Mouse (Mus musculus) erythroblast, adult 5-6 weeks (primary cell): ENCODE data around the gene Pla2g2f. TPM values are rescaled to one million over a fixed set of nuclear protein-coding genes. Genes with fewer than 3 reads are reported as not detected.

ENCODE experiments used
- ATAC-seq: replicated peaks from 2 replicates; pipeline ENCODE4 v1.8.0; 2016; ENCODE audit warnings: moderate number of reproducible peaks, mild to moderate bottlenecking, moderate TSS enrichment, inconsistent platforms; ENCODE audit not compliant: poor library complexity, low FRiP score, severe bottlenecking
- total RNA-seq, 2 experiments: library from RNA; stranded (forward) in 1 of 2; stranded (reverse) in 1 of 2; fragments of 150-400 nt in 1 of 2; fragments of 200-764, 138-1000 nt in 1 of 2; gene quantifications; 2 replicates each; pipeline versions ENCODE4 v1.2.3 to v1.2.4; 2015 to 2017; ENCODE audit warnings: low replicate concordance in 2 of 2

Pla2g2f gene
- total RNA-seq, 2 experiments from 2014 or later = not detected

- ATAC-seq = no peak
Measured at GRCm38 (mm10) chr4:138772386-138772785, 15.0 kb upstream of the Pla2g2f start.

- ATAC-seq = no peak
Measured at GRCm38 (mm10) chr4:138771970-138772369, 14.5 kb upstream of the Pla2g2f start.

- ATAC-seq = no peak
Measured at GRCm38 (mm10) chr4:138762266-138762665, 4.8 kb upstream of the Pla2g2f start.

GRCm38 (mm10) chr4:138755983-138756382 lies 1.4 kb downstream of the Pla2g2f start:
- no peak for ATAC-seq

- ATAC-seq = no peak
Measured at GRCm38 (mm10) chr4:138755439-138755838, 2.0 kb downstream of the Pla2g2f start.

- no peak for ATAC-seq
Measured at GRCm38 (mm10) chr4:138754432-138754831, 3.0 kb downstream of the Pla2g2f start.

GRCm38 (mm10) chr4:138753608-138754007 lies 3.8 kb downstream of the Pla2g2f start:
- ATAC-seq = no peak

GRCm38 (mm10) chr4:138752603-138753002 lies 4.8 kb downstream of the Pla2g2f start:
- no peak for ATAC-seq

- no peak for ATAC-seq
Measured at GRCm38 (mm10) chr4:138748369-138749072, 8.9 kb downstream of the Pla2g2f start.

GRCm38 (mm10) chr4:138747851-138748250 lies 9.6 kb downstream of the Pla2g2f start:
- no peak for ATAC-seq

- ATAC-seq = no peak
Measured at GRCm38 (mm10) chr4:138746866-138747265, 10.6 kb downstream of the Pla2g2f start.

GRCm38 (mm10) chr4:138745884-138746283 lies 11.5 kb downstream of the Pla2g2f start:
- no peak for ATAC-seq

GRCm38 (mm10) chr4:138739136-138739851 lies 18.1 kb downstream of the Pla2g2f start:
- ATAC-seq = no peak

GRCm38 (mm10) chr4:138737031-138737430 lies 20.4 kb downstream of the Pla2g2f start, which contains the start of gene Ubxn10:
Ubxn10 (minus strand) TSS chr4:138737167.
- ATAC-seq = no peak

GRCm38 (mm10) chr4:138734863-138735262 lies 22.6 kb downstream of the Pla2g2f start:
- no peak for ATAC-seq

GRCm38 (mm10) chr4:138734105-138734504 lies 23.3 kb downstream of the Pla2g2f start:
- no peak for ATAC-seq

- no peak for ATAC-seq
Measured at GRCm38 (mm10) chr4:138729018-138729703, 28.3 kb downstream of the Pla2g2f start.

- ATAC-seq = no peak
Measured at GRCm38 (mm10) chr4:138725751-138726150, 31.7 kb downstream of the Pla2g2f start.

- ATAC-seq = no peak
Measured at GRCm38 (mm10) chr4:138725127-138725461, 32.3 kb downstream of the Pla2g2f start.

- ATAC-seq = no peak
Measured at GRCm38 (mm10) chr4:138724354-138725126, 32.9 kb downstream of the Pla2g2f start, which contains the start of gene Pla2g2c. Pla2g2c (plus strand) TSS chr4:138724792.
